Mouse (Mus musculus) midbrain, embryonic 16.5 days (tissue): Measurements from ENCODE around the gene Tex22. TPM values are rescaled to one million over a fixed set of nuclear protein-coding genes. Genes with fewer than 3 reads are reported as not detected.

Experiments used
- ATAC-seq: fragments of 200-750 bp; cut with Nextera tagmentation; 2 replicates; pipeline ENCODE4 v1.8.0; 2017; ENCODE audit warnings: moderate TSS enrichment
- H3K27ac ChIP-seq: fragments of 300-500 bp; sonication (generic); 2 replicates; pipeline ENCODE4 v1.5.1; 2014; ENCODE audit warnings: mild to moderate bottlenecking, low read length, mixed read lengths
- H3K27me3 ChIP-seq: fragments of 300-500 bp; sonication (generic); 2 replicates; pipeline ENCODE4 v1.6.1; 2014; ENCODE audit warnings: low read depth, low read length, mixed read lengths; ENCODE audit not compliant: control insufficient read depth, insufficient read depth
- H3K36me3 ChIP-seq: fragments of 300-500 bp; sonication (generic); 2 replicates; pipeline ENCODE4 v1.6.1; 2014; ENCODE audit warnings: mild to moderate bottlenecking, low read length, moderate library complexity, mixed read lengths; ENCODE audit not compliant: control insufficient read depth, insufficient read depth
- H3K4me1 ChIP-seq: fragments of 300-500 bp; sonication (generic); 2 replicates; pipeline ENCODE4 v1.6.1; 2014; ENCODE audit warnings: mild to moderate bottlenecking, low read length, mixed read lengths; ENCODE audit not compliant: control insufficient read depth, insufficient read depth
- H3K4me2 ChIP-seq: fragments of 300-500 bp; sonication (generic); 2 replicates; pipeline ENCODE4 v1.6.1; 2014; ENCODE audit warnings: mild to moderate bottlenecking, low read length, mixed read lengths
- H3K4me3 ChIP-seq: fragments of 300-500 bp; sonication (generic); 2 replicates; pipeline ENCODE4 v1.5.1; 2014; ENCODE audit warnings: low read depth, mild to moderate bottlenecking, low read length, moderate library complexity, mixed read lengths
- H3K9ac ChIP-seq: fragments of 300-500 bp; sonication (generic); 2 replicates; pipeline ENCODE4 v1.6.1; 2014; ENCODE audit warnings: low read depth, low read length, mixed read lengths
- H3K9me3 ChIP-seq: fragments of 300-500 bp; sonication (generic); replicated peaks from 2 replicates; pipeline ENCODE4 v1.6.1; 2014; ENCODE audit warnings: mild to moderate bottlenecking, low read length, mixed read lengths; ENCODE audit not compliant: control insufficient read depth, poor library complexity, severe bottlenecking
- WGBS: fragments of 180-500 bp; shearing (Covaris S2); extraction: QIAGEN DNeasy Blood & Tissue Kit; methylation state at CpG from one replicate; pipeline ENCODE4 v1.1.7; 2014; 5-methylcytosine and 5-hydroxymethylcytosine counted together
- polyA plus RNA-seq: library from polyadenylated mRNA; unstranded; fragments of >200 nt; fragmentation: Nextera tagmentation; extraction: Ambion mirVana; gene quantifications from 2 replicates; pipeline ENCODE4 v1.2.1, GENCODE M21; 2015

The Tex22 gene
- polyA plus RNA-seq = not detected in 2 replicates

- Histone ChIP-seq H3K4me3 (peak within 1 kb of the TSS; percentile 47), H3K27ac (peak within 1 kb of the TSS; percentile 95), H3K9ac (peak within 1 kb of the TSS; percentile 79), H3K4me2 (peak within 1 kb of the TSS; percentile 91), H3K4me1 (peaks cover 18% of the 10 kb centered on the region), H3K36me3 (peaks cover 24% of the 10 kb centered on the region), H3K9me3 (no peaks in the 10 kb centered on the region), H3K27me3 (no peaks in the 10 kb centered on the region)
- ATAC-seq = peak; percentile 95
- WGBS = 2% methylated on average over 32 of the region's 32 CpGs
Measured at GRCm38 (mm10) chr12:113074329-113075062, at the start of gene Tex22. Tex22 (plus strand) TSS chr12:113074502.

GRCm38 (mm10) chr12:113026557-113026956 is 47.7 kb upstream of the Tex22 start:
- Histone ChIP-seq H3K36me3 (no peaks in the 10 kb centered on the region), H3K9ac (no peak overlapping the region), H3K9me3 (no peaks in the 10 kb centered on the region), H3K4me2 (no peak overlapping the region), H3K27ac (no peak overlapping the region), H3K4me1 (peaks cover 8% of the 10 kb centered on the region), H3K27me3 (no peaks in the 10 kb centered on the region), H3K4me3 (no peak overlapping the region)
- ATAC-seq = no peak
- WGBS = 95% methylated on average over 1 of the region's 1 CpGs

DNA sequence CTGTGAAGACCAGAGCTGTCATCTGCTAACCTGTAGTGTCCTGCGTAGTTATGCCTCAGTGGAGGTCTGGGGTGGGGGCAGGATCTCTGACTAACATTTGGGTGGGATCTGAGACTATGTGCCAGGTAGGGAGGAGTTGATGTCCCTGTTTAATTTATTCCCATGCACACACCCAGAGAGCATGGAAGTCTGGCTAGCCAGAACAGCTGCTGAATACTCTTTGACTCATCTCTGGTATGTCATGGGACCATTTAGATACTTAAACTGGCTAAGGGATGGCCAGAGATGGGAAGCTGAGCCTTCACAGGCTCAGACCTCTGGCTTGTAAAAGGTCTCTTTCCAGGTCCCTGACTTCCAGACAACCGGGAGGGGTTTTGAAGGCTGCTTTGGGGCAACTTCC is 46.8 kb upstream of the Tex22 start:
- H3K4me2 ChIP-seq = no peak overlapping the region
- peaks cover 11% of the 10 kb centered on the region for H3K4me1 ChIP-seq
- no peak overlapping the region for H3K27ac ChIP-seq
- no peaks in the 10 kb centered on the region for H3K36me3 ChIP-seq
- no peak overlapping the region for H3K4me3 ChIP-seq
- H3K9ac ChIP-seq = no peak overlapping the region
- no peak for ATAC-seq
- WGBS = 95% methylated on average over 2 of the region's 2 CpGs
- H3K27me3 ChIP-seq = no peaks in the 10 kb centered on the region
- H3K9me3 ChIP-seq = no peaks in the 10 kb centered on the region

DNA sequence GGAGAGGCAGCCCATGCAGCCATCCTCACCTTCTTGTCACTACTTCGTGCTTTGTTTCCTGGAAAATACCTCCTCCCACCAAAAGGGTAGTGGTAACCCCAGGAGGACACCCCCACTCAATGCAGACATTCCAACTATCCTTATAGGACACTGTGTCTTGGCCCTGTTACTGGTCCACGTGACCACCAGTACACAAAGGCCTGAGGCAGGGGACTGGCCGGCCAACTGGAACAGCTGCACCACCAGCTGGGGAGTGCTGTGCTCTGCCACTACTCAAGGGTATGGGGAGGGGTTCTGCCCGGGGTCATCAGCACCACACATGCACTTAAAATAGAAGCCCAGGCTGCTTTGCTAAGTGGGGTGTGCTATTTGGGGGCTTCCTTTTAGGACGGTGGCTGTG is 46.2 kb upstream of the Tex22 start:
- Histone ChIP-seq H3K4me2 (no peak overlapping the region), H3K27ac (peak overlapping the region; percentile 8; the same call in 1 of the 2 replicates), H3K27me3 (no peaks in the 10 kb centered on the region), H3K9me3 (no peaks in the 10 kb centered on the region), H3K4me1 (peaks cover 16% of the 10 kb centered on the region), H3K36me3 (no peaks in the 10 kb centered on the region), H3K4me3 (no peak overlapping the region), H3K9ac (no peak overlapping the region)
- WGBS = 43% methylated on average over 5 of the region's 5 CpGs
- no peak for ATAC-seq

GRCm38 (mm10) chr12:113028898-113029297 is 45.4 kb upstream of the Tex22 start:
- H3K27me3 ChIP-seq = no peaks in the 10 kb centered on the region
- peak overlapping the region; percentile 14; the same call in 1 of the 2 replicates for H3K27ac ChIP-seq
- 40% methylated on average over 9 of the region's 9 CpGs for WGBS
- H3K9me3 ChIP-seq = no peaks in the 10 kb centered on the region
- H3K4me2 ChIP-seq = no peak overlapping the region
- H3K4me3 ChIP-seq = no peak overlapping the region
- H3K4me1 ChIP-seq = peaks cover 16% of the 10 kb centered on the region
- ATAC-seq = no peak
- H3K36me3 ChIP-seq = no peaks in the 10 kb centered on the region
- peak overlapping the region; percentile 36; the same call in 1 of the 2 replicates for H3K9ac ChIP-seq

- Histone ChIP-seq H3K36me3 (no peaks in the 10 kb centered on the region), H3K4me2 (no peak overlapping the region), H3K9me3 (no peaks in the 10 kb centered on the region), H3K9ac (no peak overlapping the region), H3K4me3 (no peak overlapping the region), H3K27me3 (no peaks in the 10 kb centered on the region), H3K27ac (no peak overlapping the region), H3K4me1 (peaks cover 16% of the 10 kb centered on the region)
- no peak for ATAC-seq
- WGBS = 78% methylated on average over 4 of the region's 4 CpGs
Measured at GRCm38 (mm10) chr12:113030046-113030445, 44.3 kb upstream of the Tex22 start.

DNA sequence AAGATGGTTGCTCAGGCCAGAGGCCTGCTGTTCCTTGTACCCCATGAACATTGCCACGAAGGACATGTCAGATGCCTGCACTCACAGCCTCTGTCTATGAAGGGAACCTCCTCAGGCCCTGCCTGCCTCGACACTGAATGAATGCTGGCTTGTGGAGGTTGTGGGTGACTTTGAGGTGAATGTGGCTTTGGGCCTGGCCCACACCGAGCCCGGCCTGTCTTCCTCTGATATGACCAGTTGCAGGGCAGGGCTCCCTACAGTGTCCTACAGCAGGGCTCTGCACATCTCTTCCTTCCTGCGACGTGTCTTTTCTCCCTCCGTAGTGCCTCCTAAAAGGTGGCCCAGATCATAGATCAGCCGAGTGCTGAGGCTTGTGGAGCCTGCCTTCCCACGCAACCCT is 43.3 kb upstream of the Tex22 start:
- no peak for ATAC-seq
- H3K27me3 ChIP-seq = no peaks in the 10 kb centered on the region
- 91% methylated on average over 9 of the region's 9 CpGs for WGBS
- H3K4me1 ChIP-seq = peaks cover 16% of the 10 kb centered on the region
- no peaks in the 10 kb centered on the region for H3K9me3 ChIP-seq
- no peaks in the 10 kb centered on the region for H3K36me3 ChIP-seq
- no peak overlapping the region for H3K4me3 ChIP-seq
- H3K4me2 ChIP-seq = no peak overlapping the region
- H3K9ac ChIP-seq = no peak overlapping the region
- no peak overlapping the region for H3K27ac ChIP-seq

- 93% methylated on average over 6 of the region's 6 CpGs for WGBS
- H3K4me1 ChIP-seq = peaks cover 16% of the 10 kb centered on the region
- H3K4me2 ChIP-seq = no peak overlapping the region
Measured at GRCm38 (mm10) chr12:113031441-113031840, 42.9 kb upstream of the Tex22 start.

More at GRCm38 (mm10) chr12:113031441-113031840, 42.9 kb upstream of the Tex22 start:
- H3K36me3 ChIP-seq = no peaks in the 10 kb centered on the region
- H3K4me3 ChIP-seq = no peak overlapping the region
- no peak overlapping the region for H3K9ac ChIP-seq
- H3K9me3 ChIP-seq = no peaks in the 10 kb centered on the region
- no peak overlapping the region for H3K27ac ChIP-seq
- no peaks in the 10 kb centered on the region for H3K27me3 ChIP-seq
- no peak for ATAC-seq
